Mouse (Mus musculus) liver, postnatal 0 days (tissue): ENCODE data around the gene Phactr3.

Source experiments
- CTCF ChIP-seq: sonication (generic); IDR thresholded peaks from 2 replicates; pipeline ENCODE4 v1.5.1; 2016; ENCODE audit warnings: antibody characterized with exemption, low read depth
- EP300 ChIP-seq: IDR thresholded peaks from 2 replicates; pipeline ENCODE4 v1.6.1; 2016; ENCODE audit warnings: antibody characterized with exemption, low read depth, mild to moderate bottlenecking

DNA sequence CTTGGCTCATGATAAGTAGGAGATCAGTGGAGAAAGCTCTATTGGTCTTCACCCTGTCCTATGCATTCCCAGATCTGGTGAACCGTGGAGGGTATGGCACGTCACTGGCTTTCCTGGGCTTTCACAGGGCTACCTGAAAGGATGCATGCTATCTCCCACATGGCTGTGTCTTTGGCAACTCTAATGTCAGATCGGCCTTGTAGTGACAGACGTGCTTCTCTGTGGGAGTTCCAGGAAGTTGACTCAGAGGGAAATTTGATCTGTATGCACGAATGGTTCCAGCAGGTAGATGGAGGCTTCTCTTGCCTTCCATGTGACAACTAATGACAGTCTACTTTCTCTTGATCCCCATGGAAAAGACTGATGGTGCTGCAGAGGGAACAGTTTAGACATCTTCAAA, 65.5 kb downstream of the Phactr3 start:
- TF ChIP-seq EP300 (no peak), CTCF (no peak)
